Mouse (Mus musculus) heart, postnatal 25 days (tissue): ENCODE data around the gene Rgs9bp. TPM values are rescaled to one million over a fixed set of nuclear protein-coding genes. Genes with fewer than 3 reads are reported as not detected.

Source experiments
- DNase-seq: peaks from one replicate; pipeline ENCODE4 v3.0.0; 2022; ENCODE audit warnings: low spot score
- intact Hi-C: fragments of 180-260 bp; cut with DNase I; formaldehyde crosslinking; loops from one replicate; pipeline ENCODE4 v1.15.1; 2025
- total RNA-seq, 2 experiments: library from RNA; stranded (reverse); gene quantifications; 2 replicates each; pipeline ENCODE4 v1.2.3; 2021

Gene Rgs9bp
- total RNA-seq: under 1 TPM; 0.03 to 0.06 TPM

- intact Hi-C loops: loop anchor here (2.0 to 10.0 kb wide), 3 partner anchors 29 to 251 kb away; partner anchors contain the start of genes Nudt19, Pdcd5 and Rhpn2
- no peak for DNase-seq
These were observed at the start of gene Rgs9bp for GRCm38 (mm10) chr7:35585191-35586054. TSS of gene Rgs9bp (minus strand) at chr7:35585582.

- no peak for DNase-seq
- intact Hi-C loops: no loop called here
These were observed 43.1 kb upstream of the Rgs9bp start for GRCm38 (mm10) chr7:35628496-35628895.

GRCm38 (mm10) chr7:35627371-35627770 lies 42.0 kb upstream of the Rgs9bp start:
- DNase-seq: no peak
- intact Hi-C loops: no loop called here

DNA sequence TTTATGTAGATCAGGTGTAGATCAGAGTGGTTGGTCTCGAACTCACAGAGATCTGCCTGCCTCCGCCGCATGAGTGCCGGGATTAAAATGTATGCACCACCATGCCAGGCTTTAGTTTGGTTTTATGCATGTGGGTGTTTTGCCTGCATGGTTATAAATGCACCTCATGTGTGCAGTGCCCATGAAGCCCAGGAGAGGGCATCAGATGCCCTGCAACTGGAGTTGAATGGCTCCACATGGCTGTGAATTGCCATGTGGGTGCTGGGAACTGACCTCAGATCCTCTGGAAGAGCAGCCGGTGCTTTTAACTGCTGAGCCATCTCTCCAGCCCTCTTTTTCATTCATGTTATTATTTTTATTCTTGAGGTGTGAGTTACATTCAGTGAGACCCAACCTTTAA lies 40.7 kb upstream of the Rgs9bp start:
- intact Hi-C loops: no loop called here

DNA sequence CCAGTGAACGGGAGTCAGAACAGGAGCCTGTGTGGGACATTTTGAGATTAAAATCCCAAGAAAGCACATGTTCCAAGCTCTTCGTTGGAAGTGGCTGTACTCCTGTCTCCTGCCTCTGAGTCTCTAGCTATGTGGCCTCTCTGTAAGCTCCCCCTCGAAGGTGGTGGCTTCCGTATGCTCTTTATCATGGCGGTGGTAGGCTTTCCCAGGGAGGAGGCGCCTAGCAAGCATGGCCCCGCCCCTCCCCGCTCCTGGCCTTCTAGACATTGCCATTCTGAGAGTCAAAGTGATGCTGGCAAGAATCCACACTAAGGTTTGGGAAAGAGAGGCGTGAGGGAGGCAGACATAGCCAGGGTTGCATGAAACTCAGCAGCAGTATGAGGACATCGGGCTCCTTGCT lies 37.2 kb upstream of the Rgs9bp start:
- intact Hi-C loops: no loop called here
- no peak for DNase-seq

More for the DNA sequence above, 40.7 kb upstream of the Rgs9bp start:
- DNase-seq: no peak

DNA sequence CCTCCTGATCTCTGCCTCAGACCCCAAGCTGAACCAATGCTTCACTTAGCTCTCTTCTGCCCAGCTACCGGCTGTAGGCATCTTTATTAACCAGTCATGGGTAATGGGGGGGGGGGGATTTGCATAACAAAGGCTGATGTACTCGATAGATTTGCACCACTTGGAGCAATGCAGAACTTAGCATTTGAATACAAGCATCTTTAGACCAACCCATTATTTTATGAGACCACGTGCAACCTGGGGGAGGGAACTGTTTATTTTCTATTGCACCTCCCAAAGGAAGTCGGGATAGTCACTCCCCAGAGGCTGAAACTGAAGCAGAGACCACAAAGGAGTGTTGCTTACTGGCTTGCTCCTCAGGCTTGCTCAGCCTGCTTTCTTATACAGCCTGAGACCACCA lies 32.1 kb upstream of the Rgs9bp start:
- intact Hi-C loops: no loop called here
- no peak for DNase-seq

DNA sequence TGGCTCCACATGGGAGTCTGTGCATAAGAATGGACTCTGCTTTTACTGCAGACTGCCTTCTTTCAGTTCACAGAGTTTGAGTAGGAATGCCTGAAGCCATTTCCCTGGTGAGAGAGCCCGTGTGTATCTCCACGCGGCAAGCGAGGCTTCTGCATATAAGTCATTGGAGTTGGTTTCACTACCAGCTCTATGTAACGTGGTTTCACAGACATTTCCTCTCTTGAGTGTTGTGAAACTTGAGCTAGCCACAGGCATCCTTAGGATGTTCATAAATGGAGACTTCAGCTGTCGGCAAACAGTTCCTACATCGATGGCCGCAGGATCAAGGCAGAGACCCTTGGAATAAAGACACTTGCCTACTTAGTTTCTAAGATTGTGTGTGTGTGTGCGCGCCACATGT lies 23.9 kb upstream of the Rgs9bp start:
- intact Hi-C loops: no loop called here

GRCm38 (mm10) chr7:35606816-35607215 lies 21.4 kb upstream of the Rgs9bp start:
- intact Hi-C loops: no loop called here
- DNase-seq: no peak

More for the DNA sequence above, 23.9 kb upstream of the Rgs9bp start:
- no peak for DNase-seq

DNA sequence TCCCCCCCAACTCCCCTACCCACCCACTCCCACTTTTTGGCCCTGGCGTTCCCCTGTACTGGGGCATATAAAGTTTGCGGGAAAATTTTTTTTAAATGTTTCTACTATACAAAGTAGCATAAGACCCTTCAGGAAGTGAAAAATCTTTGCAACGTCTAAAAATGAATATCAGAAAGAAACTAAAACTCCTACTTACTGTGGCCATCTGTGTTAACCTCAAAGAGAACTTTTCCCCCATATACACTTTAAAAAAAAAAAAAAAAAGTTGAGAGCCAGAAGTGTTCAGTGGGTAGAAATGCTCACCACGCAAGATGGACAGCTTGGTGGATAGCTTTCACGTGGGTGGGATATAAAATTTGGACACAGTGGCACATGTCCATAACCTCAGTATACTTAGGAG lies 17.4 kb upstream of the Rgs9bp start:
- no peak for DNase-seq
- intact Hi-C loops: no loop called here

DNA sequence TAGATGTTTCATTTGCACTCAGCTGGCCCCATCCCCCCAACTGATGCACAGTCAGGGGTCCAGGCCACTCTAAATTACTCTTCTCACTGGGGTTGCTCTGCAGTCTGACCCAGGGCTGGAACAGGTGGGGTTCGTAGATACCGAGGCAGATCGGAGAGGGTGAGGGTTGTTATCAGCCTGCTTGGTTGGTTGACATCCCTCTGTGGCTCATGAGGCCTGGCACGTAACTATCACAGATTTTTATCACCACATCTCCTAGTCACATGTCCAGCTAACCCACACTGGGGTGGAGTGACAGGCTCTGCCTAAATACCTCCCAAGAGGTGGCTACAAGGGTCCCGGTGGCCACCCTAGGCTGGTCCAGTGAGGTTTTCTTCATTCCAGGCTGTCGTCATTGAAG lies 15.7 kb upstream of the Rgs9bp start:
- intact Hi-C loops: no loop called here
- no peak for DNase-seq

- DNase-seq: no peak
- intact Hi-C loops: no loop called here
These were observed 14.6 kb upstream of the Rgs9bp start for GRCm38 (mm10) chr7:35600031-35600430.

GRCm38 (mm10) chr7:35599492-35599891 lies 14.1 kb upstream of the Rgs9bp start:
- intact Hi-C loops: no loop called here
- DNase-seq: no peak

DNA sequence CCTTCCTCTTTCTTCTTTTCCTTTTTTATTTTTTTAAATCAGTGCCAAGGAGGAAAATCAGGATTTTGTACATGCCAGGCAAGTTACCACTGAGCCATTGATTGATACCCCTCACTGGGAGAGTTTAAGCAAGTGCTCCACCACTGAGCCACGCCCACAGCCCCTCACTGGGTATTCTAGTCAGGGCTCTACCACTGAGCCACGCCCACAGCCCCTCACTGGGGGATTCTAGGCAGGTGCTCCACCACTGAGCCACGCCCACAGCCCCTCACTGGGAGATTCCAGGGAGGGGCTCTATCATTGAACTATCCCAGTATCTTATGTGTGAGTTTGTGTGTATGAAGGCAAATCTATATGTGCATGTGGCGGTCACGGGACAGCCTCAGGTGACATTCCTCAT lies 8.9 kb upstream of the Rgs9bp start:
- intact Hi-C loops: no loop called here

GRCm38 (mm10) chr7:35590731-35591191 lies 5.4 kb upstream of the Rgs9bp start:
- no peak for DNase-seq
- intact Hi-C loops: no loop called here

More for the DNA sequence above, 8.9 kb upstream of the Rgs9bp start:
- DNase-seq: no peak

GRCm38 (mm10) chr7:35589485-35589884 lies 4.1 kb upstream of the Rgs9bp start:
- intact Hi-C loops: loop anchor here (5.0 to 10.0 kb wide), 2 partner anchors 58 to 255 kb away; partner anchors contain the start of genes Pdcd5 and Rhpn2
- no peak for DNase-seq

DNA sequence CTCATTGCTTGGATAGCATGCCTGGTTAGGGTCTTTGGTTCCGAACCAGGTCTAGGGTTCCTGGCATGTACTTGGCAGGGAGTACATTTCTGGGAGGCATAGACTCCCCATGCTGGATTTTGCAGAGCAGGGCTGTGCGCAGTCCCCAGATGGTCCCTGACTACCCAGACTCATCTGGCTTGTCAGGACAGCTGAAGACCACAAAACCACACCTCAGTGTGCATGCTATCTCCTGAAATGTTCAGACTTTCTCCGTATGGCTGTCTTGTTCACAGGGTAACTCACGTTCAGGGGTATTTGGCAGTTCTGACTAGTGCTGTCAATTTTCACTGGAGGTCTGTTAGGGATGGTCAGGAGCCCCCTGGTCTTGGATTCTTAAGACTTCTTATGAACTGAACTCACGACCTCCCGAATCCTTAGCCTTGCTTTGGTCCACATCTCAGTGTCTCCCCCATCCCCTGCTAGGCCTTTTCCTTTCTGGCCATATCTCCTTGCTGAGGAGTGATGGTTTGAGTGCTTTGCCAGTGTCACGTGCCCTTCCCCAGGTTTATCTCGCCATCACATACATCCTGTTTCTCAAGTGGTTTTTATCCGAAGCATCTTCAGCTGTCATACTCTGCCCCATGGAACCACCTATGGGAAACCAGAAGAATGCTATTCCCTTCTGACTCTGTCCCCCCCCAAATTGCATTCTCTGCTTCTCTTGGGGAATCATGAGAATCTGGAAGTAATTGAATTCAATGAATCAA lies 3.5 kb upstream of the Rgs9bp start:
- DNase-seq: no peak
- intact Hi-C loops: loop anchor here (5.0 to 10.0 kb wide), 2 partner anchors 58 to 254 kb away; partner anchors contain the start of genes Pdcd5 and Rhpn2

DNA sequence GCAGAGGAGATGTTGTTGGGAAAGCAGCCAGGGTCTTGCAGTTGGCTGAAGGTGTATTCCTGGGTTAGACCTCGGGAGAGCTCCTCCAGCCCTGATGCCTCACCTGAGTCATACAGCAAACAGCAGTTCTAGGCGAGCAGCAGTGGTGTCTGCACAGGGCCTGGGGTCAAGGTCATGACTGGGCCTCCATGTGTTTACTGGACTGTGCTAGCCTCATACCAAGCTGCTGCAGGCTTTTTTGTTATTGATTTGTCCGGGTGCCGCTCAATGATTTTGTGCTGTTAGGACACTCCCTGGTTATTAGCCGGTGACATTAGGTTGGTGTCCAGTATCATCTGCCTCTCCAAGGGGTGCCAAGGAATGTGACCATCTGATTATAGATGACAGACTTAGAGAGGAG lies 2.3 kb upstream of the Rgs9bp start:
- intact Hi-C loops: loop anchor here (2.0 to 10.0 kb wide), 3 partner anchors 31 to 253 kb away; partner anchors contain the start of genes Nudt19, Pdcd5 and Rhpn2
- no peak for DNase-seq

DNA sequence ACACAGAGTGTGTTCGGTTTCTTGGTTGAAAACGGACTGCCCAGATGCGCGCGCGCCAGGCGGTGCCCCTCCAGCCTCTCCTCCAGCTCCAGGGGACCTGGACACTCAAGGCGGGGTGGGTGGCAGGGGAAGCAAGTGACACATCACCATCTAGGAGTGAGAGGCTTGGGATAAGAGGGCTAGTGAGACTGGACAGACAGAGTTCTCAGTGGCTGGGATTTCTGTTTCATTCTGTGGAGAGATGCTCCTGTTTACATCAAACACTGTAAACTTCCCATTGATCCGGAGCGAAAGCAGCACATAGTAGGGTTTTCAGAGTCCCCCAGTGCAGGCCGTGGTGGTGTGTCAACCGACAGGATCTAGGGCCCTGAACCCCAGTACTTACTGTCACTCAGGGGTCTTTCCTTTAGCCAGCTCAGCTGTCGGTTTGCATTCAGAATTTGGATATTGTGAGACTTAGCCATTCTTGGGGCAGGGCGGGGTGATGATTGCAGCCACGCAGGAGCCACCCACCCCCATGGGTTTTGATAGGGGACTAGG lies 1.6 kb upstream of the Rgs9bp start:
- DNase-seq: no peak

DNA sequence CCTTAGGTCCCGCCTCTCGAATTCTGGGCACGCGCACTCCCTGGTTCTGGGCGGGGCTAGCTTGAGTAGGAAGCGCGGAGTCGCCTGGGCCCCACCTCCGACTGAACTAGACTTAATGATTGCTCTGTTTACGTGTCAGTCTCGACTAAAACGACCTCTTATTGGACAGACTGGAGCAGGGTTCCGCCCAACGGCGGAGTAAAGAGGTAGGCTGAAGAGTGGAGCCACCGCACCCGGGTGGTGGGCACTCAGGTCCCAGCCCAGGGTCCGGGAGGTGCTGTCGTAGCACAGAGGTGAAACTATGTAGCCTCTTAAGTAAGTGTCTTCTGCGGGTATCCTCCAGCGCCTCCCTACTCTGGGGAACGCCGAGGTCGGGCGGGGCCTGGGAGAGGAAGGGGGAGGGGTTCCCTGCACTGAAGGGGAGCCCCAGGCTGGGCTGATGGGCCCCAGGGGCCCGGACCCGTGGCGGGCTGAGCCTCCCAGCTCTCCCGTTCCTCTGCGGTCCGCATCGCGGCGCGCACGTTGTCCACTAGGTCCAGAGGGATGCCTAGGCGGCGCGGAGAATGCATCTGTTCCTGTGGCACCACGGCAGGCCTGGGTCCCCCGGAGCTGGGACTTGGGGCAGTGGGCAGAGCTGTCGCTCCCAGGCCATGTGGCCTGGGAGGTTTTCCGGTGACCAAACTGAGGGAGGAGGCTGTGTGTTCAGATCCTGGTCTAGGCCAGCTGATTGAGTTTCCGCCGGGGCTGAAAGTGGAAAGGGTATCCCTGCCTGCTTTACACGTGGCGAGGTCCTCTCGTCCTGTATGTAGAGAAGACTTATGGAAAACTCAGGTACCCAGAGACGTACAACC lies 898 bp upstream of the Rgs9bp start, which contains the start of gene Ankrd27:
TSS of gene Ankrd27 (plus strand) at position 190 of the 851 bp plus-strand sequence.
- intact Hi-C loops: loop anchor here (2.0 to 10.0 kb wide), 3 partner anchors 29 to 251 kb away; partner anchors contain the start of genes Nudt19, Pdcd5 and Rhpn2
- DNase-seq: peak; percentile 93

More for the DNA sequence above, 1.6 kb upstream of the Rgs9bp start:
- intact Hi-C loops: loop anchor here (2.0 to 10.0 kb wide), 3 partner anchors 30 to 252 kb away; partner anchors contain the start of genes Nudt19, Pdcd5 and Rhpn2
